Mouse (Mus musculus) lung, embryonic 14.5 days (tissue): ENCODE results near the gene Ccnl2. TPM values are rescaled to one million over a fixed set of nuclear protein-coding genes. Genes with fewer than 3 reads are reported as not detected.

Experiments
- ATAC-seq: fragments of 200-750 bp; cut with Nextera tagmentation; 2 replicates; pipeline ENCODE4 v1.8.0; 2017; ENCODE audit warnings: mild to moderate bottlenecking, moderate TSS enrichment, moderate library complexity; ENCODE audit not compliant: insufficient read depth
- DNase-seq: peaks from one replicate; pipeline ENCODE4 v3.0.0-alpha.2; 2015
- H3K27ac ChIP-seq: fragments of 300-500 bp; sonication (generic); 2 replicates; pipeline ENCODE4 v1.5.1; 2014; ENCODE audit warnings: low read depth, mild to moderate bottlenecking, moderate library complexity
- H3K27me3 ChIP-seq: fragments of 300-500 bp; sonication (generic); 2 replicates; pipeline ENCODE4 v1.6.1; 2014; ENCODE audit warnings: low read length, control low read depth; ENCODE audit not compliant: insufficient read depth
- H3K36me3 ChIP-seq: fragments of 300-500 bp; sonication (generic); 2 replicates; pipeline ENCODE4 v1.6.1; 2014; ENCODE audit warnings: control low read depth; ENCODE audit not compliant: insufficient read depth
- H3K4me1 ChIP-seq: fragments of 300-500 bp; sonication (generic); 2 replicates; pipeline ENCODE4 v1.6.1; 2014; ENCODE audit warnings: antibody characterized with exemption, control low read depth; ENCODE audit not compliant: insufficient read depth
- H3K4me2 ChIP-seq: fragments of 300-500 bp; sonication (generic); 2 replicates; pipeline ENCODE4 v1.6.1; 2014; ENCODE audit warnings: mild to moderate bottlenecking
- H3K4me3 ChIP-seq: fragments of 300-500 bp; sonication (generic); 2 replicates; pipeline ENCODE4 v1.5.1; 2014; ENCODE audit warnings: low read depth, low read length
- H3K9ac ChIP-seq: fragments of 300-500 bp; sonication (generic); 2 replicates; pipeline ENCODE4 v1.6.1; 2014
- H3K9me3 ChIP-seq: fragments of 300-500 bp; sonication (generic); 2 replicates; pipeline ENCODE4 v1.6.1; 2016; ENCODE audit warnings: low read depth, low read length, control low read depth
- CTCF ChIP-seq: IDR thresholded peaks from 2 replicates; pipeline ENCODE4 v1.5.1; 2016; ENCODE audit warnings: antibody characterized with exemption, low read depth
- WGBS: fragments of 180-500 bp; shearing (Covaris S2); extraction: QIAGEN DNeasy Blood & Tissue Kit; methylation state at CpG from one replicate; pipeline ENCODE4 v1.1.7; 2014; 5-methylcytosine and 5-hydroxymethylcytosine counted together
- polyA plus RNA-seq: library from polyadenylated mRNA; unstranded; fragments of >200 nt; fragmentation: Nextera tagmentation; extraction: Ambion mirVana; gene quantifications from 2 replicates; pipeline ENCODE4 v1.2.1, GENCODE M21; 2014

Gene Ccnl2
- polyA plus RNA-seq, 1 experiment from 2014 or later = 174 TPM

DNA sequence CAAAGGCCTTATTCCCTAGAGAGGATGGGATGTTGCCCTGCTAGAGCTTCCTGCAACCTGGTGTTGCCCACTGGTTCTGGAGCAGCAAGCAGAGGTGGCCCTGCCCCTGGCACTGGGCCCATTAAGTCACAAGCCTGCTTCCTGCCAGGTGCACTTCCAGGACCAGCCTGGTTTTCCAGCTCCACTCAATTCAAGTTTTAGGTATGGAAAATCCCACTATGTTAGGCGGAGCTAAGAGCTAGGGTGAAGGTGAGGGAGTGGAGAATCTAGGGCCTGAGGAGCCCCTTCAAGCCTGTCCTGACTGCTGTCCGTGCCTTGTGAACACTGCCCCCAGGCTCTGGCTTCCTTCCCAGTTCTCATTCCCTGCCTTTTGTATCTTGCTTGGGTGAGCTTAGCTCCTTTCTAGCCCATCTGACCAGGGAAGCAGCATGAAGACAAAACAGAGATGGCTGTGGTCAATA, 39.7 kb downstream of the Ccnl2 start:
- WGBS = 79% methylated on average over 2 of the region's 2 CpGs
- DNase-seq (no peak), ATAC-seq (no peak)
- H3K4me2 ChIP-seq = no peak overlapping the region
- H3K27ac ChIP-seq = no peak overlapping the region
- H3K27me3 ChIP-seq = no peaks in the 10 kb centered on the region
- H3K4me1 ChIP-seq = peaks cover 8% of the 10 kb centered on the region; the same call in 1 of the 2 replicates
- H3K9me3 ChIP-seq = no peaks in the 10 kb centered on the region
- H3K36me3 ChIP-seq = peaks cover 38% of the 10 kb centered on the region
- no peak for TF ChIP-seq CTCF
- H3K9ac ChIP-seq = no peak overlapping the region
- H3K4me3 ChIP-seq = no peak overlapping the region

DNA sequence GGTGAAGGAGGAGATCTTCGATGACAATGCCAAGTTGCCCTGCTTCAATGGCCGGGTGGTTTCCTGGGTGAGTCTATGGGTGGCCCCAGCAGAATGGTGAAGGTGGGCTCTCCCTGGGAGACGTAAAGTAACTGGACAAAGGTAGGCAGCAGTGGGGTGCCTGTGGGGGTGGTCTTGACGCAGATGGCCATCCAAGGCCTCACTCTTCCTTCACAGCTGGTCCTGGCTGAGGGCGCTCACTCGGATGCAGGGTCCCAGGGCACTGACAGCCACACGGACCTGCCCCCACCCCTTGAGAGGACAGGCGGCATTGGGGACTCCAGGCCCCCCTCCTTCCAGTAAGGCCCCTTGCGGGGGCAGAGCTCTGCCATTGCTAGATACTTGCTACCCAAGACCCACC, 41.1 kb downstream of the Ccnl2 start:
- no peak for ATAC-seq
- WGBS = 87% methylated on average over 9 of the region's 9 CpGs
- no peak overlapping the region for H3K27ac ChIP-seq
- no peak overlapping the region for H3K4me3 ChIP-seq
- no peak overlapping the region for H3K9ac ChIP-seq
- DNase-seq = no peak
- H3K9me3 ChIP-seq = no peaks in the 10 kb centered on the region
- TF ChIP-seq CTCF = no peak
- no peaks in the 10 kb centered on the region for H3K27me3 ChIP-seq
- H3K4me1 ChIP-seq = 0 out of 2 replicates have a peak, but pooled peaks cover 3% of the 10 kb centered on the region
- no peak overlapping the region for H3K4me2 ChIP-seq
- H3K36me3 ChIP-seq = peaks cover 52% of the 10 kb centered on the region

DNA sequence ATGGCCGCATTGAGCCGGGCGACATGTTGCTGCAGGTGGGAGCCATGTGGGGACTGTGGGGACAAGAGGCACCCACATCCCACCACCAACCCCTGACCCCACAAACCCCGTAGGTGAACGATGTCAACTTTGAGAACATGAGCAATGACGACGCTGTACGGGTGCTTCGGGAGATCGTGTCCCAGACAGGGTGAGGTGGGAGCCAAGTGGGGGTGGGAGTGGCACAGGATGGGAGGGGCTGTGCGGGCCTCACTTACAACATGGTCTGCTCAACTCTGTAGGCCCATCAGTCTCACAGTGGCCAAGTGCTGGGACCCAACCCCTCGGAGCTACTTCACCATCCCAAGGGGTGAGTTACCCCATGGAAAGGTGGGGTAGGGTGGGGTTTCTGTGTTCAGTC, 42.7 kb downstream of the Ccnl2 start:
- H3K36me3 ChIP-seq = peaks cover 63% of the 10 kb centered on the region
- ATAC-seq (no peak), DNase-seq (no peak)
- no peak for TF ChIP-seq CTCF
- no peak overlapping the region for H3K4me3 ChIP-seq
- WGBS = 96% methylated on average over 12 of the region's 12 CpGs
- H3K9me3 ChIP-seq = no peaks in the 10 kb centered on the region
- no peaks in the 10 kb centered on the region for H3K27me3 ChIP-seq
- H3K4me1 ChIP-seq = no peaks in the 10 kb centered on the region
- no peak overlapping the region for H3K9ac ChIP-seq
- H3K4me2 ChIP-seq = no peak overlapping the region
- no peak overlapping the region for H3K27ac ChIP-seq

DNA sequence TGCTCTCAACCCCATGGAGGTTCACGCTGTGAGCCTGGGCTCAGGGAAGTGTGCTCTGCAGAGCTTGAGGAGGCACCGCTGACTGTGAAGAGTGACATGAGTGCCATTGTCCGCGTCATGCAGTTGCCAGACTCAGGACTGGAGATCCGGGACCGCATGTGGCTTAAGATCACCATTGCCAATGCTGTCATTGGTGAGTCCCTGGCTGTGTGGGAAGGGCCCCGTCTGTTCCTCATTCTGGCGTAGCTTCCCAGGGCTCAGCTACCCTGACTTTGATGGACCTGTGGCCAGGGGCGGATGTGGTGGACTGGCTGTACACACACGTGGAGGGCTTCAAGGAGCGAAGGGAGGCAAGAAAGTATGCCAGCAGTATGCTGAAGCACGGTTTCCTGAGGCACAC, 43.8 kb downstream of the Ccnl2 start:
- H3K27me3 ChIP-seq = no peaks in the 10 kb centered on the region
- DNase-seq = no peak
- ATAC-seq = no peak
- 87% methylated on average over 12 of the region's 12 CpGs for WGBS
- no peak overlapping the region for H3K4me3 ChIP-seq
- peaks cover 70% of the 10 kb centered on the region for H3K36me3 ChIP-seq
- no peak for TF ChIP-seq CTCF
- no peaks in the 10 kb centered on the region for H3K9me3 ChIP-seq
- no peaks in the 10 kb centered on the region for H3K4me1 ChIP-seq
- H3K4me2 ChIP-seq = no peak overlapping the region
- H3K9ac ChIP-seq = no peak overlapping the region
- no peak overlapping the region for H3K27ac ChIP-seq

DNA sequence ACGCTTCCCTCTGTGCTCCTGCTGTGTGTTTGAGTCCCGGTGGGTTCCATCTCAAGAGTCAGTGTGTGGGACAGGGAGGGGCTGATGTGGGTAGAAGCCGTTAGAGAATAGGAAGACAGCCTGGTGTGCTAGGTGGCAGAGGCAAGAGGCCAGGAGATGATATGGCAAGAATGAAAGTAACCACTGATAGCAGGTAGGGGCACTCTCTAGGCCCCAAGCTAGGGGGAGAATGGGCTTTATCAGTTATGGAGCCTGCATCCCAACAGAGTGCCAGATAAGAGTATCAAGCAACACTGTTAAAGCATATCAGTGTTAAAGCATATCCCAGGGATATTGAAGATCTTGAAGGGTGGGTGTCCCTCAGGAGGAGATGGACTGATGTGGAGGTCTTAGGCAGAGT, 44.6 kb downstream of the Ccnl2 start:
- H3K36me3 ChIP-seq = peaks cover 70% of the 10 kb centered on the region
- WGBS = 75% methylated on average over 3 of the region's 3 CpGs
- DNase-seq = no peak

DNA sequence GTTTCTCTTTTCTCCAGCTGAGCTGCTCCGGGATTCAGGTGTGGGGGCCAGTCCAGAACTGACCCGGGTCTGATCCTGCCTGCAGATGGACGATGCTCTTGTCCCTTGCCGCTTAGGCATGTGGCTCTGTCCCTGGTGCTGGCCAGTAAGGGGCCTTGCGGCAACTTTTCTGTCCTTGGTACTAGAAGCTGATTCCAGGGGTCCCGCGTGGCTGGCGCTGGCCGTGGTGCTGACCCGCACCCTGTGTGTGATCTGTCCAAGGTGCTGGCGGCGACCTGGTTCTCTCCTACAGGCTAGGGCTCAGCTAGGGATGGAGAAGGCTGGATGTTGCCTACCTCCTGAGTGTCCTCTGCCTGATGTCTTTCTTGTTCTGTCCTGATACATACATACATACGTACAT, 47.0 kb downstream of the Ccnl2 start:
- H3K36me3 ChIP-seq = peaks cover 59% of the 10 kb centered on the region
- H3K9ac ChIP-seq = no peak overlapping the region
- 15% methylated on average over 13 of the region's 13 CpGs for WGBS
- no peaks in the 10 kb centered on the region for H3K27me3 ChIP-seq
- no peak overlapping the region for H3K4me3 ChIP-seq
- ATAC-seq = peak; percentile 65
- no peak overlapping the region for H3K4me2 ChIP-seq
- no peak overlapping the region for H3K27ac ChIP-seq
- DNase-seq = peak; percentile 90
- TF ChIP-seq CTCF = no peak
- H3K4me1 ChIP-seq = no peaks in the 10 kb centered on the region
- no peaks in the 10 kb centered on the region for H3K9me3 ChIP-seq

More for the DNA sequence above, 44.6 kb downstream of the Ccnl2 start:
- no peak overlapping the region for H3K27ac ChIP-seq
- H3K4me1 ChIP-seq = no peaks in the 10 kb centered on the region
- H3K4me2 ChIP-seq = no peak overlapping the region
- ATAC-seq = no peak
- H3K9me3 ChIP-seq = no peaks in the 10 kb centered on the region
- H3K4me3 ChIP-seq = no peak overlapping the region
- no peak overlapping the region for H3K9ac ChIP-seq
- TF ChIP-seq CTCF = no peak
- no peaks in the 10 kb centered on the region for H3K27me3 ChIP-seq

DNA sequence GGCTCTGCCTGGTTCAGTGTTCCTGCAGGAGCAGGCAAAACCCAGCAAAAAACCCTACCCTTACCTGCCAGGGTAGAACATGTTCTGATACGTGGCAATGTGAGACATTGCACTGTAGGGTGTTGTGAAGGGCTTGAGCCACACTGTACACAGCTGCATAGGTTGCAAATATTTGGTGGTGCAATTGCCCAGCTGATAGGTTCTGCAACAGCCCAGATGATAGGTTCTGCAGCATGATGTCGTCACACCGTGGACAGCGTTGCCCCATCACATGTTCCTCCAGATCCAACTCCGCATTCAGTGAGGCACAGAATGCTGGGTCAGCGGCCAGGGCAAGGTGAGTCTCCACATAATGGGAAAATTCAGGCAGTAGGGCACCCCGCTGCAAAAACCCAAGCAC, 49.5 kb downstream of the Ccnl2 start:
- H3K9ac ChIP-seq = no peak overlapping the region
- 83% methylated on average over 7 of the region's 7 CpGs for whole genome bisulfite sequencing
- H3K36me3 ChIP-seq = peaks cover 47% of the 10 kb centered on the region
- ATAC-seq = no peak
- no peak for TF ChIP-seq CTCF
- H3K27ac ChIP-seq = no peak overlapping the region
- no peaks in the 10 kb centered on the region for H3K9me3 ChIP-seq
- no peaks in the 10 kb centered on the region for H3K27me3 ChIP-seq
- H3K4me3 ChIP-seq = no peak overlapping the region
- no peak overlapping the region for H3K4me2 ChIP-seq
- no peak for DNase-seq
- H3K4me1 ChIP-seq = no peaks in the 10 kb centered on the region

DNA sequence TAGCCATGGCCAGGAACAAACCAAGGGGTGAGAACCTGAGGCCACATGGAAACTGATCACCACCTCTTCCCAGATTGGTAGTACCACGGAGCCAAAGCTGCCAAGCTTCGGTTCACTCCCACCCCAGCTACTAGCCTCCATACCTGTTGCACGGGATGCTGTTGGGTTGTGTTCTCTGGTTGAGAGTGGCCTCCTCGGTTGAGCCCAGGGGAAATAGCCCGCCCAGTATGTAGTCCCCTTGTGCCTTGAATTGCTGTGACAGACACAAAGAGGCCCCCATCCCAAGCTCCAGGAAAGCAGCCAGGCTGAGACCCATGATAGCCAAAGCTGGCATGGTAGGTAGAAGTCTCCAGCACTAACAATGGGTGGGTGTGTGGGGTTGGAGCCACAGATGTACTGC, 50.7 kb downstream of the Ccnl2 start, which contains the start of gene Tas1r3:
TSS of gene Tas1r3 (minus strand) at position 362 of the 400 bp plus-strand sequence.
- Histone ChIP-seq H3K27ac (no peak within 1 kb of the TSS), H3K36me3 (peaks cover 37% of the 10 kb centered on the region), H3K9me3 (no peaks in the 10 kb centered on the region), H3K9ac (no peak within 1 kb of the TSS), H3K4me3 (no peak within 1 kb of the TSS), H3K4me2 (no peak within 1 kb of the TSS), H3K4me1 (no peaks in the 10 kb centered on the region), H3K27me3 (no peaks in the 10 kb centered on the region)
- no peak for ATAC-seq
- no peak for DNase-seq
- 76% methylated on average over 5 of the region's 5 CpGs for WGBS
- no peak for TF ChIP-seq CTCF
